Mouse (Mus musculus): ENCODE data around the gene Rem2.

Gene Rem2

DNA sequence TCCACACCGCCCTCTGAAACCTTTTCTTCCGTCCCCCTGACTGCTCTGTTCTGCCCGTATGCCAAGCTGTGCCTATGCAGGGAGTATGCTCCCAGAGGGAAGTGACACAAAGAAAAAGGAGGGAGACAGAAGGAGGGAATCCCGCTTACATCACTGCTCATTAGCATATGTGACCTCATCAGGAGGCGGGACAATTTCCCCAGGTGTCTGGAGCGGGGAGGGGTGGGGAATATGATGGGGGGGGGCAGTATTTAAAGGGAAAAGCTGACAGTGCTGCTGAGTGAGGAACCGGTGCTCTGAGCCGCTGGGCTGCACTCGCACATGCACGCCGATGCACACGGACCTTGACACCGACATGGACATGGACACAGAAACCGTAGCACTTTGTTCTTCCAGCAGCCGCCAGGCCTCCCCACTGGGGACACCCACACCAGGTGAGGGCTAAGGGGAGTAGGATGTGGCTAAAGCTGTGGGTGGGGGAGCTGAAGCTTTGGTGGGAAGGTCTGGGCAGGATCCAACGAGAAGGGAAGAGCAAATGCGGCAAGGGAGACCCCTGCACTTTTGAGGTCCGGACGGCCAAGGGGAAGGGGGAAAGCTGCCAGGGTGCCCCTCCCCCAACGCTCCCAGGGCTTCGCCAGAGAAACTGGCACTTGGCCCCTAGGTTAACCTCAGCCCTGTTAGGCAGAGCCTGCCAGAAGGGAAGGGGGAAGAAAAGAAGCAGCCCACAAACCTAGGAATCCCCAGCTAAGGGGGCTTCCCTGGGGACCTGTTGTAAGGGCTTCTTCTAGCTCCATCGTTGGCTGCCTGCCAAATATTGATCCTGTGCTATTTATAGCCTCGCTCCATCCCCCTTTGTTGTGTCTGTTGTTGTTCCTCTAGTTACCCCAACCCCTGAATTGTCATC lies at the start of gene Rem2:
Gene Rem2 (plus strand): TSS at position 160 of the 904 bp plus-strand sequence.
- no peak for DNase-seq (ENCODE audit: extremely low spot score, low read depth, low spot score)

DNA sequence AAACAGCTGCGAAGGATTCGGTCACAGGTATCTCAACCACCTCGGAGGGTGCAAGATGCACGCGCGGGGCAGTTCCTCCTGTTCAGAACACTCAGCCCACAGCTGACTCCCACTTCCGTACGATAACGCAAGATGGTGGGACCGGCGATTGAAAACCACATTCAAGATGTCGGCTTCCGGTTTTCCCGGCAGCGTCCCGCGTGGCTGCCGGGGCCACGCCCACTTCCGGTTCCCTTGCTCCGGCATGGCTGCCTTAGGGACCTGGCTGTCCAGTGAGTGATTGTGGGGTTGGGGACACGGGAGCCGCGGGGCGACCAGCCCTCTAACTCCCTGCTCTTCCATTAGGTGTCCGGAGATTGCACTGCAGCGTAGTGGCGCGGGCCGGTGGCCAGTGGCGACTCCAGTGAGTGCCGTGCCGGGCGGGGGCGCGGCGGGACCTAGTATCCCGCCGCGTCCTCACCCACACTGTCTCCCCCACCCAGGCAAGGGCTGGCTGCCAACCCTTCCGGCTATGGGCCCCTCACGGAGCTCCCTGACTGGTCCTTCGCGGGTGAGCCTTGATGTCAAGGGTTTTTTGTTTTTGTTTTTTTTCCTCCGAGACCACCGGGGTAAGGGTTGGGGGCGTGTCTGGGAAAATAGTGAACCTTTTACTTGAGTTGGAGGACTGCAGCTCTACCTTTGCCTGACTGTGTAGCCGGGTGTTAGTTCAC lies 49.1 kb upstream of the Rem2 start, which contains the start of gene Mrpl52:
Gene Mrpl52 (plus strand): TSS at position 221 of the 710 bp plus-strand sequence.
- DNase-seq (ENCODE audit: extremely low spot score, low read depth, low spot score): peak; percentile 82

DNA sequence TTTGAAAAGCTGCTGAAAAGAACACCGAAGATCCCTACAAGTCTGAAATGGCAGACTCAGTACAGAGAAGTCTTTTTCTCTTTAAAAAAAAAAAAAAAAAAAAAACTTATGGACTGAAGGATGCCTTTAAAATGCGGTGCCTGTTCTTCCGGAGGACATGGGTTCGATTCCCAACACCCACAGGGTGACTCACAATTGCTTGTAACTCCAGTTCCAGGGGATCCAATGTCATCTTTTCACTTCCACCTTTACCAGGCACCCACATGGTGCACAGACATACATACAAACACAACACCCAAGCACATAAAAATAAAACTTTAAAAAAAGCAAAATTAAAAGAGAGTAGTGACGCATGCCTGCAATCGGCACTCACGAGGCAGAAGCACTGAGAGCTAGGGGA lies 48.2 kb upstream of the Rem2 start:
- DNase-seq (ENCODE audit: extremely low spot score, low read depth, low spot score): no peak

DNA sequence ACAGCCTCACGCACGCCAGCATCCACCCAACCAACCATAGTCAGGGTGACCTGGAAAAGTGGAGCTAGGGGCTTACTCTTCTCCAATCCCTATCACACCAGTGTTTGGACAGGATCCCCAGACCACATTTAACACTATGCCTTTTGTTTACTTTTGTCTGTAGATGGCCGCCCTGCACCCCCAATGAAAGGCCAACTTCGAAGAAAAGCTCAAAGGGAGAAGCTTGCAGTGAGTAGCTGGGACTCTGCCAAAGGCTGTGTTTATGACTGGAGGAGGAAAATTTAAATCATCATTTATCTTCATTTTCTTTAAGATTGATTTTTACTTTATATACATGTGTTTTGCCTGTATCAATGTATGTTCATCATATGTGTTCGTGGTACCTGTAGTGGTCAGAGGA lies 47.5 kb upstream of the Rem2 start:
- DNase-seq (ENCODE audit: extremely low spot score, low read depth, low spot score): no peak

DNA sequence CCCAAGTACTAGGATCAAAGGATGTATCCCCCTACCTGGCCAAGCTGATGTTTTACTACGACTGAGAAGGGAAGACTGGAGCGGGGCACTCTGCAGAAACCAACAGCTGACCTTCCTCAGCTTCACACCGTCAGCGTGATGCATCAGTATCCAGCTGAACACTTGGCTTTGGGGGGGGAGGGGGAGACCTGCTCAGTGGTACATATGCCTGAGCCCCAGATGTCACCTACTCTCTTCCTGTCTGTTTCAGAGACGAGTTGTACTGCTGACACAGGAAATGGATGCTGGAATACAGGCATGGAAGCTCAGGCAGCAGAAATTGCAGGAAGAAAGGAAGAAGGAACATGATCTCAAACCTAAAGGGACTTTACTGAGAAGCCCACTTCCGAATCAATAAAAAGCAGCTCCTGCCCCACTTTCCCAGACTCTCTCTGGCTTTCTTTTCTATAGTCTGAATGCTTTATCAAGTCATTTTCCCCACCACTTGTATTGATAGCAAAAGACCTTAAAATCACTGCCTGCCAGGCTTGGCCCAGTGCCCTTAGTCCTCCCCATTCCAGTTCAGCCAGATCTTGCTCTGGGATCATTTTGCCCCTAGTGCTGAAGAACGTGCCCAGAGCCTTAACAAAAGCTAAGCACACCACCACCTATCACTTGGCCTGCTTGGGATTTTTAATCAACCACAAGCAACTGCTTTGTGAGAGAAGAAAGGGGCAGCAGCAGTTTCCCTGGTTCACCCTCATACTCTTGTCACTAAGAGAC lies 46.4 kb upstream of the Rem2 start:
- DNase-seq (ENCODE audit: extremely low spot score, low read depth, low spot score): no peak

DNA sequence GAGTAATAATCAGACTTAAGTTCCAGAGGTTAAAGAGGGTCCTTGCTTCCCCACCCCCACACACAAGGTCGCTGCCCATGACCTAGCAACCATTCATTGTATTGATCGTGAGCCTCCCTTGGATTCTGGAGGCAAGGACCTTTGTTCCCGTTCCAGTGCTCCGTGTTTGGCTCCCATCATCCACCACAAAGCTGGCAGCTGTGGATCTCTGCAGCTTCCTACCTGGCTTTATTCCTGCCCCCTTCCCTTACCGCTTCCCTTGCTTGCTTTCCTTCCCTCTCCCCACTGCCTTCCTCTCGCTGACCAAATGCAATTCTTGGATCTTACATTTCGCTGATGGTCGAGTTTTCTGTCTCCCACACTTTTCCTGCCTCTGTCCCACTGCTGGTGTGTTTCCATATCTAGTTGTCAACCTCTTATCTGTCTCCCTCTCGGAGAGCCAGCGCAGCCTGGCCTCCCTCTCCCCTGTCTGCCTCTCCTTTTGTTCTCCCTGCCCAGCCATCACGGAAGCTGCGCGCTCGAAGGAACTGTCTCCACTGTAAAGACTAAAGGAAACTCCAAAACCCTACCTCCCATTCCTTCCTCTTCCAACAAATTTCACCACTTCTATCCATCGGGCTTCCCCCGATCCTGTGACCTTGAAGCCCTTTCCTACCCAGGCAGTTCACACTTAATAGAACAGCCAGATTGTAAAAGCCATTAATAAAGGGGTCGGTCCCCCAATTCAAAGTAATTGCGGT lies 45.3 kb upstream of the Rem2 start:
- no peak for DNase-seq (ENCODE audit: extremely low spot score, low read depth, low spot score)

DNA sequence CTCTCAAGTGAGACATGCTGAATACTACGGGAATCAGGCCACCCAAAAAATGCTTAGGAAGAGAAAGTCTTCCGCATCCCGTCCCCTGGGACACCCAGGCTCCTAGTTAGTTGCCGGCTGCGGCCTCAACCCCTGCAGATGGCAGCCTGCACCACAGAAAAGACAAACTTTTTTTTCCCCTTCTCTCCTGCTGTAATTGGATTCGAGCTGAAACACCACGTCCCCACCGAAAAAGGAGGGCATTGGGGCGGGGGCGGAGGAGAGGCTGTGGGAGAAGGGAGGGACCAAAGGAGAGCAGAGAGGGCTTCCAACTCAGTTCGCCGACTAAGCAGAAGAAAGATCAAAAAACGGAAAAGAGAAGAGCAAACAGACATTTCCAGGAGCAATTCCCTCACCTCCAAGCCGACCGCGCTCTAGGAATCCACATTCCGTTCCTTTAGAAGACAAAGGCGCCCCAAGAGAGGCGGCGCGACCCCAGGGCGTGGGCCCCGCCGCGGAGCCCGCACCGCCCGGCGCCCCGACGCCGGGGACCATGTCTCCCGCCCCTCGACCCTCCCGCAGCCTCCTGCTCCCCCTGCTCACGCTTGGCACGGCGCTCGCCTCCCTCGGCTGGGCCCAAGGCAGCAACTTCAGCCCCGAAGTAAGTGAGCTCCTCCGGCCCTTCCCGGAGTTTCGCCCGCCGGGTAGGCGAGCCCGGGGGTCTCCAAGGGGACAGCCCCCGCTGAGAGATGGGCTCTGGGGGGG lies 44.4 kb upstream of the Rem2 start, which contains the start of gene Mmp14:
Gene Mmp14 (plus strand): TSS at position 279 of the 744 bp plus-strand sequence.
- no peak for DNase-seq (ENCODE audit: extremely low spot score, low read depth, low spot score)

DNA sequence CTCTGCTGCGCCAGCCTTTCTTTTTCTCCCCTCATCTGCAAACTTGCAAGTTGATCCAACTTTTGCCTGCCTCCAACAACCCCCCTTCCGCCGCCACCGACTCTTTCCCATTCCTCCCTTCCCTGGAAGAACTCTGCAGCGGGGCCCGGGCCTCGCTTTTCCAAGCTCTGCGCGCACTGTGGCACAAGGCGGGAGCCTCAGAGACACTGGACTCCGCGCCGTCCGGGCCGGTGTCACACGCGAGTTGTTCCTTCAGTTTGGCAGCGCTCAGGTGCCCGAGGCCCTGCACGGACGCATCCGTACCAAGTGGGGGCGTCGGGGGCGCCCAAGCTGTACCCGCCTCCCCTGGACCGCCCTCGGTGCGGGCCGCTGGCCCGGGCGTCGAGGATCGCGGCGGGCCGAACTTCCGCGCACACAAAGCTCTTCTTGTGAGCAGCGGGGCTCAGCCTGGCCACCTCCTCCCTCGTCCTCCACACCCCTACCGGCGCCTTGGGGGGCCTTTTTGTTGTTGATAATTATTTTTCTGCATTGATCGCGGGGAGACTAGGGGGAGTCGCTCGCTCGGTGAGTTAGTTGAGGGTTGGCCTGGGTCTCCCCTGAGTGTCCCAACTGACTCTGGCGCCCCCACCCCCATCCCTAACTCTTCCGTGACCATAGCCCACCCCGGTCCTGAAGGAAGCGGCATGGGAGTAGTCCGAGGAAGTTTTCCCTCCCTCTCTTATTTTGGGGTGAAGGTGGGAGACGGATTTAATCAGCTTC lies 43.6 kb upstream of the Rem2 start:
- DNase-seq (ENCODE audit: extremely low spot score, low read depth, low spot score): no peak

DNA sequence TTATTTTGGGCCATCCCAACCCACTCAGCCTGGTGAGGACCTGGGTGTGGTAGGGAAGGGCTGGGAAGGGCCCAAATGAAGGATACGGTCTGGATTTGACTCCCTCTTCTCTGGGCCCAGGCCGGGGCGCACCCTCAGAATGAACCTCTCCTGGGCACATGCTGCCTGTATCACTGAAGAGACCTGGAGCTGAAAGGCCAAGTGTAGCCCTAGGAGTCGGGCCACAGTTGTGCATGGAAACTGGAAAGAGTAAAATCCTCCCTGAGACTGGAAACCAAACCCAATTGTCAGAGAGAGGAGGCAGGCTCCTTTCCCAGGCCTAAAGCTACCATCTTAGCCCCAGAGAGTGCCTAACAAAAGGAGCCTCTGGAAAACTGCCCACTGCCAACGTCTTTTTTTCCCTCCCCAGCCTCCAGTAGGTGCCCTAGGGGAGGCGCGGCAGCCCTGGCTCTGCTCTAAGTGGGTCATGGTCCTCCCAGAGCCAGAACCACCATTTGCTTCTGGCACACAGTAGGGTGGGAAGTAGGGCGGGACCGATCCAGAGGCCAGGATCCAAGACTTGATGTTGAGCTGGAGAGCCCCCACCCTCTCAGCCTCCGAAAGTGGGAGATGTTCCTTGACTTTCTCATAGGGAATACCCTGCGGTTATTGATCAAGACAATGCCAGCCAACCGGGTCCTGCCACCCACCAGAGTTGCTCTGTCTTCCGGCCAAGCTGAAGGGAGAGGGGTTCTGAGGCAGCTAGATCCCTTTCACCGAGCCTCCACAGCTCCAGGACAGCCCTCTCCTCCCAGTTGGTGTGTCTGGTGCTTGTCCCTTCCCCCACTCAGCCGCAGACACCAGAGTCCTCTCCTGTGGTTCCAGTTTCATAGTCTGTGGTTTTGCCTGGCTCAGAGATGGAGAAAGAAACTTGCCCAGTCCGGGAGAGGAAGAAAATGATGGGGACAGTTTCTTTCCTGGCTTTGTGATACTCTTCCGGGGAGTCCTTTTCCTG lies 42.8 kb upstream of the Rem2 start:
- DNase-seq (ENCODE audit: extremely low spot score, low read depth, low spot score): no peak

DNA sequence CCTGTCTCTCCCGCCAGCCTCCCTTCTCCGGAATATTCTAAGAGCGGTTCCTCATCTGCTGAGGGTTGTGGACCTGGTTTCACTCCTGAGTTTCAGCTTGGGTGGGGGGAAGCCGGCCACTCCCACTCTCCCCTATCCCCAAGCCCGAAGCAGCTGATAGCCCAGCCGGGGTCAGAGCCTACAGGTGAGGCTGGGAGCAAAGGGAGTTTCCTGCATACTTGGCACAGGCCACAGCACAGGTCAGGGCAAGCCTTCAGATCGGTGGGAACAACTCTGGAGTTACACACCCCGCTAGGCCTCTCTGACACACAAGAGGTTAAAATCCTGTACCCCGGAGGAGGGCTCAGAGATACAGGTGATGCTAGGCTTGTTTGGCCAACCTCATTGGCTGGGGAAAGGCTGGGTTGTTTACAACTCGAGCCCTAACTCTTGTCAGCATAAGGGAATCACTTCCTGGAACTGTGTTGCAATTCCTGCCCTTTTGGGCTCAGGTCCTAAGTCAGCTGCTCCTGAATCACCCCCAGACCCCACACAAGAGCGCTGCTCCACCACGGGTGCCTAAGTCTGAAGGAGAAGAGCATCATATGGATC lies 41.9 kb upstream of the Rem2 start:
- DNase-seq (ENCODE audit: extremely low spot score, low read depth, low spot score): no peak

DNA sequence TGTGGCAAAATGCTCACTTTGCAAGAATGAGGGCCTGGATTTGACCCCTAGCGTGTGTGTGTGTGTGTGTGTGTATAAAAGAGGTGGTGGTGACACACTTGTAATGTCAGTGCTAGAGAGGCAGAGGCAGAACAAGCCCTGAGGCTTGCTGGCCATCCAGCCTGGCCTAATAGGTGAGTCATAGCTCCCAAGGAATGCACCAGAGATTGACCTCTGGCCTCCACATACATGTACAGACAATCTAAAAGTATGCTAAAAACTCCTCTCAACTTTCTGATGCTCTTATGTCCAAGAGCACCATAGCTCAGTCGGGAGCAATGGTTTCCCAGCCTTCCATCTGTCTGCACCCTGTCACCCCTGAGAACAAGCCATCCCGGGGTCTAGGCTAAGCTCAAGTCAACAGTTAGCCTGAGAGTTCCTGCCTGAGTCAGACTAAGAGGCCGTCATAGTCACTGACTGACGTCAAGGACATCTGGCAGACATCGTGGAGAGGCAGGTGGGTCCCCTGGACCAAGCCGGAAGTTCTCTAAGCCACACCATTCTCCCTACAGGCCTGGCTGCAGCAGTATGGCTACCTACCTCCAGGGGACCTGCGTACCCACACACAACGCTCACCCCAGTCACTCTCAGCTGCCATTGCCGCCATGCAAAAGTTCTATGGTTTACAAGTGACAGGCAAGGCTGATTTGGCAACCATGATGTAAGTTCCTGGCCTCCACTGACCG lies 40.5 kb upstream of the Rem2 start:
- no peak for DNase-seq (ENCODE audit: extremely low spot score, low read depth, low spot score)

DNA sequence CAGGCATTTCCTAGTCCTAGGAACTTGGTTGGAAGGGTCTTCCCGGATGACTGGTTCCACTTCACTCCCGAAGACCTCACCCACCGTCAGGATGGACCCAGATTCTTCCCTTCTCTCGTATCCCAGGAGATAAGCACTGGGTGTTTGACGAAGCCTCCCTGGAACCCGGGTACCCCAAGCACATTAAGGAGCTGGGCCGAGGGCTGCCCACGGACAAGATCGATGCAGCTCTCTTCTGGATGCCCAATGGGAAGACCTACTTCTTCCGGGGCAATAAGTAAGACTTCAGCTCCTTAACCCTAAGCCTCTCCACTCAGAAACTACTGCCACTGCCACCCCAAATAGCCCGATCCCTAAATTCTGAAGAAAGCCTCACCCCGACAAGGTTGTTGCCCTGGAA lies 36.7 kb upstream of the Rem2 start:
- no peak for DNase-seq (ENCODE audit: extremely low spot score, low read depth, low spot score)

DNA sequence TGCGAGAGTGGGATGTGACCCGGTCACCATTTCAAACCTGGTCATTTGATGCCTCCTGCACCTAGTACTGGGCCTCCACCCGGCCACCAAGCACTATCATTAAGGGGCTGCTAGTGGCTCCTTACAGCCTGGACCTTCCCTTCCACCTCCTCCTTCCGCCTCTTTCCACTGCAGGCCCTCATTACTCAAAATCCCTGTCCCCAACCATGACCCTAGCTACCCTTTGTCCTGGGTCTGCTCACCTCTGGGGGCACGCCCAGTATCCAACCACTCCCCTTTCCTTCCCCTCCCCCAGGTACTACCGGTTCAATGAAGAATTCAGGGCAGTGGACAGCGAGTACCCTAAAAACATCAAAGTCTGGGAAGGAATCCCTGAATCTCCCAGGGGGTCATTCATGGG lies 36.3 kb upstream of the Rem2 start:
- no peak for DNase-seq (ENCODE audit: extremely low spot score, low read depth, low spot score)

DNA sequence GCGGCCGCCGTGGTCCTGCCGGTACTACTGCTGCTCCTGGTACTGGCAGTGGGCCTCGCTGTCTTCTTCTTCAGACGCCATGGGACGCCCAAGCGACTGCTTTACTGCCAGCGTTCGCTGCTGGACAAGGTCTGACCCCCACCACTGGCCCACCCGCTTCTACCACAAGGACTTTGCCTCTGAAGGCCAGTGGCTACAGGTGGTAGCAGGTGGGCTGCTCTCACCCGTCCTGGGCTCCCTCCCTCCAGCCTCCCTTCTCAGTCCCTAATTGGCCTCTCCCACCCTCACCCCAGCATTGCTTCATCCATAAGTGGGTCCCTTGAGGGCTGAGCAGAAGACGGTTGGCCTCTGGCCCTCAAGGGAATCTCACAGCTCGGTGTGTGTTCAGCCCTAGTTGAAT lies 35.4 kb upstream of the Rem2 start:
- DNase-seq (ENCODE audit: extremely low spot score, low read depth, low spot score): no peak

DNA sequence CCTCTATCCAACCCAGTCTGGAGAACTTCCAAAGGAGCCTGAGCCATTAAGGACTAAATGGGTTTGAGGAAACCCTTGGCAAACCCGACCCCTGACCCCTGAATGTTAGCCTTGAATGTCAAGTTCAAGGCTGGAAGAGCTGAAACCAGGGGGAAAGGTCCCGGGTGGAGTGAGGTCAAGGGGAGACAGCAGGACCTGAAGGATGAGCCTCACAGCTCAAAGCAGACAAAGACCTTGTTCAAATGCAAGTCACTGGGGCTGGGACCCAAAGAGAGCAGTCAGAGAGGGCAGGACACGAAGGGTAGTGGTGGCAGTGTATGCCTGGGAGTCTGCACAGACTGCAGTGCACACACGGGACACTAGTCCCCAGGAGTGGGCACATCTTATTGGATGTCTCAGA lies 34.5 kb upstream of the Rem2 start:
- no peak for DNase-seq (ENCODE audit: extremely low spot score, low read depth, low spot score)

DNA sequence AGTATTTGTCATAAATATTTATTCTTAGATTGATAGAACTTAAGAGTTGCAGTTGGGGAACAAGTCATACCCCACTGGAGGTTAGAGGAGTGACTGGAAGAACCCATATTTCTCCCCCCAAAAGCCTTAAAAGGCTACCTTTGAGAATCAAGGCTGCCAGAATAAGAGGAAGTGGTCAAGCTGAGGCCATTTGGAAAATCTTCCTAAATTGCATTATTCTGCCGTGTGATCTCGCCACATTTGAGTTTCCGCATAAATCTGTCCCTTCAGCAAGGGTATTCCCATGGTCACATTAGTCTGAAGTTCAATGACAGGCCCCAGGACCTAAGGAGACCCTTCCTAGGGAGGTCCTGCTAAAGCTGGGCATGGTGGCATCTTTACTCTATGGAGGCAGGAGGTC lies 33.4 kb upstream of the Rem2 start:
- DNase-seq (ENCODE audit: extremely low spot score, low read depth, low spot score): no peak

DNA sequence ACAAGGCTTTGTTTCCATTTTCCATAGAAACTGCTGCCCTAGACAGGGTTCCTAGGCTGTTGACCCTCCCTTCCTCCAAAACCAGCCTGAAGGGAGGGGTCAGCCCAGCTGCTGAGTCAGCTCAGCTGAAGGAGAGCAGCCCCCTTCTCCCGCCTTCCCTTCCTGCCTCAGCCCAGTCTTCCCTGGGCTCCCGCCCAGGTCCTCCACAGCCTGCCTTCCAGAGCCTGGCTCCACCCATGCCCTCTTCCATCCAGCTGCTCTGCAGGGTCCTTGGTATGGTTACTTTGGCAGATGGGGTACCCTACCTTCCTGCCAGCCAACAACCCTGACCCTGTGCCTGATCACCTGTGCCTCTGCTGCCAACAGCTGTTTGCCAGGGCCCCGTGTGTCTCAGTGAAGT lies 32.7 kb upstream of the Rem2 start:
- no peak for DNase-seq (ENCODE audit: extremely low spot score, low read depth, low spot score)
